Mouse (Mus musculus): ENCODE results near the gene Cpne6.

GRCm38 (mm10) chr14:55526674-55527073, 16.4 kb downstream of the Cpne6 start:
- TF ChIP-seq GATA1 (IDR thresholded peaks at IDR 0.05; ENCODE audit: borderline replicate concordance, low read length), result no peak
- TF ChIP-seq FLI1 (IDR thresholded peaks at IDR 0.05; ENCODE audit: low read length), result no peak
